Mouse (Mus musculus) retina, adult 2 months (tissue): ENCODE measurements at regions not wholly inside any gene's neighbourhood (a gene's known extent, or its start where the extent isn't known, plus 50 kb on each side); places are given as distances from the start of the nearest gene placed in this dataset.

Source experiments
- DNase-seq: peaks from one replicate; pipeline ENCODE4 v3.0.0-alpha.2; 2012; ENCODE audit warnings: low read depth, low spot score

- no peak for DNase-seq
These were observed 302.9 kb upstream of the Epha3 start for GRCm38 (mm10) chr16:64166676-64167407.

- DNase-seq = no peak
These were observed 302.1 kb upstream of the Epha3 start for GRCm38 (mm10) chr16:64166036-64166435.

- no peak for DNase-seq
These were observed 281.9 kb upstream of the Epha3 start for GRCm38 (mm10) chr16:64145687-64146535.
